Mouse (Mus musculus): Measurements from ENCODE around the gene Sema3c.
"Not testable (repeated sequence)": the region's sequence is repeated elsewhere in the genome, so short reads cannot be mapped to it uniquely, and the experiment has no call there.

Gene Sema3c

DNA sequence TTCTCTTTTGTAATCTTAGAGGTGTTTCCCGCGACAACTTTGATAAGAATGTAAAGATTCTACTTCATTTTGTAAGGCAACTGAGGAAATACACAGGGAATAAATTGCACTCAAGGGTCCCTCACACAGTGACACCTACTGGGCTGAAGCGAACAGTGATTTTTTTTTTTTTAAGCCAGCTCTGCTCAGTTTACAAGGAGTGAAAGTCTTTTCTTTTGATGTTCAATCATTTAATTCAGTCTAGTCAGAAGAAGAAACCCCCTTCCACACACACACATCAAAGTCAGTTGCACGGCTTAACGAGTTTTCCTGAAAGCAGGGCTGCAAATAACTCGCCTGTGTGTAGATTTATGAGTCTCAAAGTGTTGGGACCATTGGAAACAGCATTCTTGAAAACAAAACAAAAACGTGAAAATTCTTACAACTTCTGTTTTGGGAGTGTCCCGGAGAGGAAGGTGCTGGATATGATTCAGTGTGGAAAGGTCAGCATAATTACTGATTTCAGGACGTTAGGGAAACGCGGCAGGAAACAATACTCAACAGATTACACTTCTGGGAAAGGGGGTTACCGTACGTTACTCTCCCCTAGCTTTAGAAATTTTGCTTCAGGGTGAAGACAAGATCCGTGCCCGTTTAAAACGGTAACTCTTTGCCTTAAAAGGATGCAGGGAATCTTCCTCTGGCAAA, at the start of gene Sema3c:
TSS of gene Sema3c (plus strand) at position 588 of the 687 bp plus-strand sequence.
- DNase-seq (ENCODE audit: low read depth, low spot score) = no peak

DNA sequence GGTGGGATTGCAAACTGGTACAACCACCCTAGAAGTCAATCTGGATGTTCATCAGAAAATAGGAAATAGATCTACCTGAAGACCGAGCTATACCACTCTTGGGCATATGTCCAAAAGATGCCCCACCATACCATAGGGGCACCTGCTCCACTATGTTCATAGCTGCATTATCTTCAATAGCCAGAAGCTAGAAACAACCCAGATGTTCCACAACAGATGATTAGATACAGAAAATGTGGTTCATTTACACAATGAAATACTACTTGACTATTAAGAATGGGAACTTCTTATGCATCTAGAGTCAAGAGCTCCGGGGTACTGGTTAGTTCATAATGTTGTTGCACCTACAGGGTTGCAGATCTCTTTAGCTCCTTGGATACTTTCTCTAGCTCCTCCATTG, 42.9 kb upstream of the Sema3c start:
- DNase-seq (ENCODE audit: low read depth, low spot score) = not testable (repeated sequence)

DNA sequence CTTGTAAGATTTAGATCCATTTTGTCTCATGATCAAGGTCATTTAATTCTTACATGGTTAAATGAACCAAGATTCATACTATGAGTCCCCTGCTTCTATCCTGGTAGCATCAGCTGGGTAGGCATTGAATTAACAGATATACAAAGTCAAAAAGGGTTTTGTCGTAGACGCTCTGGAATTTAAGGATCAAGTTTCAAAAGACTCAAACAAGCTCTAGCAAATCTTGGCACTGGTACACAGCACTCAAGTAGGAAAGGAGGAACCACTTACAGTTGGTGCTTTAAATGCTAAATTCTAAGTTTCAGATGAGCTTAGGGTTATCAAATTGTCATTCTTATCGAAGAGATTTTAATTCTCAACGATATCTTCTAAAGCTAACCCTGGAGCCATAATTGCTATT, 30.9 kb upstream of the Sema3c start:
- no peak for DNase-seq (ENCODE audit: low read depth, low spot score)

DNA sequence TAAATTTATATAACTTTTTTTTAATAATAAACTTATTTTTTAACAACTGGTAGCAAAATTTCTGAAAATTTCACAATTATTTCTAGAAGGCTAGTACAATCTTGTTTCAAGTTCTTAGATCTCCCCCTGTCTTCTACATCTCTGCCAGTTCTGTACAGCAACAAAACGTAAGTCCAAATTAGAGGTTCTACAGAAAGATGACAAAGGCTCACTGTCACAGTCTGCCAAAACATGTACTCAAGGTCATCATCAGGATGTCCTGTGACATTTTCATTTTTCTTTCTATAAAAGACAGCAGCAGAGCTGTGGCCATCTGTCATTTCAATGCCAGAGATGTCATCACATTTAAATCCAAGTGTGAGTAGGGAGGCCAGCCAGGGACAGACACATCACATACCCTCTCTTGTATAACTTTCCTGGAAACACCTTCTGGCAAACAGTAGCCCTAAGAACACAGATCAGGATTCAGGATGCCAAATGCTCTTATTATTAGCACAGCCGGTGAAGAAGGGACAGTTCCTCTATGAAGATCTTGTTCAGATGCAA, 29.1 kb upstream of the Sema3c start:
- no peak for DNase-seq (ENCODE audit: low read depth, low spot score)

DNA sequence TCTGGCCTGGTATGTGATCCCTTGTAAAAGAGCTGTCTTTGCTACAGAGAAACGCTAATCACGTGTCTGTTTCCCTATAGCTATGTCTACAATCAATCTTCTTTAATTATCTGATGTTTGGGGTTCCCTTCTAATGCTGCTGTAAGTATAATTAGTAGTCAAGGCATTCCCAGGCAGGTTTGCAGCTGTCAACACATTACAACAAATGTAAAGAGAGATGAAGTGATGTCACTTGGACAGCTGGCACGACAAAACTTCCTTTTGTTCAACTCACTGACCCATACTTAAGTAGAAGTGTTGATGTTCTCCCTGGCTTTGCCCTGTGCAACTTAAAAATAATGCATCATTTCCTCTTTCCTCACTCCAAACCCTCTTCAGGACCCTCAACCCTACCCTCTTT, 22.4 kb upstream of the Sema3c start:
- DNase-seq (ENCODE audit: low read depth, low spot score) = no peak

DNA sequence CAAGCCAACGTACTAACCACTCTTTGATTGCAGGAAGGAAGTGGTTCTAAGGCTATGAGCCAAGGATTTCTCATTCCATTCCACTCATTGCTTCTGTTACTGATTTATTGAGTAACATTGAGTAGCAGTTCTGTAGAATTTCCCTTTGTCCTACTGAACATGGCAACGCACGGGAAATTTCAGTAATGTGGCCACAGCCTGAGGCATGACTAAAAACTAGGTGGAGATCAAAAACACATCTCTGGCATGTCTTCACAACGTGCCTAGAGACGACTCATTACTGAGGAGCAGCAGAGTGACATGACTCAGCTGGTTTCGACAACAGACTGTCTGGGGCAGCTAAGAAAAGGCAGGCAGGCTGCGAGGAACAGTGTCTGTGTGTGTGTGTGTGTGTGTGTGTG, 18.0 kb upstream of the Sema3c start:
- DNase-seq (ENCODE audit: low read depth, low spot score) = no peak

DNA sequence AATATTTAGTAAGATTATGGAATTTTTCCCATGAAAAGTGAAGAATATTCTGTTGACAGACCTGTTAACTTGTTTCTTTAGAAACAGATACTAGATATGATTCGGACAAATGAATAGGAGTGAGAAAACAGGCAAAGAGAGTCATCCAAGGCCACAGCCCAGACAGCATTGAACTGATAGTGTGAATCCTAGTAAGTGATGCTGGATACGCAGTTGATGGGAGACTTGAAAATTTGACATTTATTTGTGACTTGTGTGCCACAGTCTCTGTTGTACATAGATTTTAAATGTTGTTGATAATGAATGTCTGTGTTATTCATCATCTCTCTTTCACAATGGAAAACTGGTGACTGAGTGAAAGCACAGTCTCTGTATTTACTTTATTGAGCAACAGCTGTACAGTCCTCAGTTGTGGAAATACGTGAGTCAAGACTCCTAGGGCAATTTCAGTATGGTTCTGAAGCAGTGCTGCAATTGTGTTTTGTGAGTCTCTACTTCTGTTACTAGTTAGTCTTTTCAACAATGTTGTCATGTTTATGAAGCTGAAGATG, 17.3 kb upstream of the Sema3c start:
- DNase-seq (ENCODE audit: low read depth, low spot score) = no peak

DNA sequence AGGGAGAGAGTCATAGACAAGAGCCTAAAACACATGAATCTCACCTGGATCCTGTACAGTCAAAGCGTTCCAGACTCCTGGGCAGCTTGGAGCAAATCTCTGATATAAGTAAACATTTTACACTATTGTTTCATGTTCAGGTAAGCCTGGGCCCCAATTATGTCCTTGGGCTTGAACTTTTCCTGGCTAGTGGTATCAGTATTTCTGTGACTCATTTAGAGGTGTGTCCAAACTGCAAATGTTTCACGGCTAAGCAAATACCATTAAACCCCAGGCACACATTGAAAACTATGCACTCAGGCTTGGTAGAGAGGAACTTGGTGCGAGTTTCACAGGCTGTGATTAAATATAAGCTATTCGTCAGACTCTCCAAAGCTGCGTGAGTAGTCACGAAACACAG, 2.5 kb upstream of the Sema3c start:
- DNase-seq (ENCODE audit: low read depth, low spot score) = no peak

DNA sequence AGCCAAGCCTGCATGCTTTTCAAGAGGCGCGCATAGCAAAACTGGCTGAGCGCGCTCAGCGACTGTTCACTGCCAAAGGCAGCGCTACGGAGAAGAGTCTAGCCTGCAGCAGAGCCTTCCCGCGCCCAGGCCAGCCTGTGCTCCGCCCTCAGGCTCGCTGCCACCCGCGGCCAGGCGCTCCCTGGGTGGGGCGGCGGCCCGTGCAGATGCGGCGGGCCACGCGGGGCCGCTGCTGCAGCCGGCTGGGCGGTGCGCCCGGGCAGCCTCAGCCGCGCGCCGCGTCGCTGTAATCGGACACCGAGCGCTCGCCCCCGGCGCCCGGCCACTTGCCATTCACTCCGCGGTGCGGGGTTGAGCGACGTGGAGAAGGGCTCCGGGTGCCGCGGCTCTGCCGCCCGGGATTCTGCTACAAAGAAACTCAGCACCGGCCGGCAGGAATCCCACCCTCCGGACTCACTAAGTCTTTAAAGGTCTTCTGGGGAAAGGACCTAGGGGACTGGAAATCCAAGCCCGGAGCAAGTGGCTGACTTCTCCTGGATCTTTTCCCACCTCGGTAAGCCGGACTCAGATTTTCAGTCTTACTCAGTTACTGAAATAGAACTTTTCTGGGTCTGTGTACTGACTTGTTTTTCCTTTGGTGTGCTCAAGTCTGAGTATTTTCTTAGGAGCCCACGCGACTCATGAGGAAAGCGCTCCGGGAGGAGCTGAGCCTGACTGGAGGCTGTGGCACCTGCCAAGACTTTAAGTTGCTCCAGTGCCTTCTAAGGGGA, 517 bp downstream of the Sema3c start:
- DNase-seq (ENCODE audit: low read depth, low spot score) = peak; percentile 25

DNA sequence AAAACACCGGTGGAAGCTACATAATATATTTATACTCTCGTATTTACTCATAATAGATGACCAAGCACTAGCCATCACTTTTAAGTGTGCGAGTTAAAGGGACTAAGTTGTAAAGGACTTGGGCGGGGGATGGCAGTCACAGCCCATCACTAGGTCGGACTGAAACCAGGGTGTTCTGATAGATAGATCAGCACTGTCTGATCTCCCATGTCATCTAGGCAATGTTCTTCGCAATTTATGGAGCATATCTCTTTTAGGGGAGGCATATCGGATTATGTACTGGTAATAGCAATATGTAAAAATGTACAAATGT, 1.1 kb downstream of the Sema3c start:
- DNase-seq (ENCODE audit: low read depth, low spot score) = no peak

DNA sequence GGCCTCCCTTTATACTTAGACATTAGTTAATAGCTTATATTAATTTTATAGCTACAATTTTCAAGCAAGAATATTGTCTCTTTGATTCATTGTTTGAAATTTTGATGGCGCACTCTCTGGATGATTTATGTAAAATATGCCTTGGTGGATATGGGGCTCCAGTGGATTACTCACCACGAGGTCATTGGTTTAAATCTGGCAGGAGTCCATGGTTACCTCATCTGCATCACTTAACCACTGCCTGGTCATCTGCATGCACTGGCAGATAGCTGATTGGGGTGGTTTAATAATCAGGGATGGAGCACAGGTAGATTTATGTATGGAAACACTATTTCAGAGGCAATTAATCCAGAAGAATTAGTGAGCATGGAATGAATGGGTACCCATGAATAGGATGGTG, 2.0 kb downstream of the Sema3c start:
- no peak for DNase-seq (ENCODE audit: low read depth, low spot score)

DNA sequence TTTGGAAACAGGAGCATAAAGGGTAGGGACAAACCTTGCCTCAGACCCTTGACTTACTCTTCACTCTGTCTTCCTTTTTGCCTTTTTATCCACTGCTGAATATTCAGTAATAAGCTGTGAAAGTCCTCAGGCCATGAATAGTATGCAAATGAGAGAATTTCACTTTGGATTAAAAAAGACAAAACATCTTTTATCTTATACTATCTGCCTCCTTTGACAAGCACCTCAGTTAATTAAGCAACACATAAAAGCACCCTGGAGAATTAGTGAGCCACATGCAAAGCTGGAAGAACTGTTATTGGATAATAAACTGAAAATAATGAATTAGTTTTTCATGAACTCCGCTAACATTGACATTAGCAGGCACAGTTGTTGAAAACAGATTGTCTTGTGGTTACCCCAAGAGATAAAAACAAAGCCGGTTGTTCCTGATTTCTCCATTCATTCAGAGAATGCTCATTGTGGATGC, 8.0 kb downstream of the Sema3c start:
- DNase-seq (ENCODE audit: low read depth, low spot score) = no peak

DNA sequence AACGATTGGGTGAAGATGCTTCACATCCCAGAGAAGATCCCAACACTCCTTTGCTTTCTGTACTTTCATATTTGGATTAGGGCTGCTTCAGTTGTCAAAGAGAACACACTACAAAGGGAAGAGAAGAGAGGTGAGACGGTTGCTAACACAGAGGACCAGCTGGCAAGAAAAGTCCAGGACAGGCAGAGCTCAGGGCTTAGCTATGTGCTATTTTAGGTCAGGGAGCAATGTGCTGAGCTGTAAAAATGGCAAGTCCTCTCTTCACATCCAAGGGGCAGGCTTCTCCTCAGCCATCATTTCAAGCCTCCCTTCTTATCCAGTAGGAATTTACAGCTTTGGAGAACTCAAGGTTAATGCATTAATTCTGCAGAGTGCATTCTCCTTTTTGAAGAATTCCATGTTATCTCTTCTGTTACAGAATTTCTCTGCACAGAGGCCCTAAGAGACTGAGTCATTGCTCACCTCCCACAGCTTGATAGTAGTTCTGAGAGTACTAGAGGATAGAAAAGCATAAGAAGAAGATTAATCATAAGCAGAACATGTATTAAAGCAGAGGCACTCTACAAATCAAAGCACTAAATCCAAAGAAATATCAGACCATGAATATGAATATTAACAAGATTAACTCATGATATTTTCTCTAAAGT, 10.3 kb downstream of the Sema3c start:
- no peak for DNase-seq (ENCODE audit: low read depth, low spot score)

DNA sequence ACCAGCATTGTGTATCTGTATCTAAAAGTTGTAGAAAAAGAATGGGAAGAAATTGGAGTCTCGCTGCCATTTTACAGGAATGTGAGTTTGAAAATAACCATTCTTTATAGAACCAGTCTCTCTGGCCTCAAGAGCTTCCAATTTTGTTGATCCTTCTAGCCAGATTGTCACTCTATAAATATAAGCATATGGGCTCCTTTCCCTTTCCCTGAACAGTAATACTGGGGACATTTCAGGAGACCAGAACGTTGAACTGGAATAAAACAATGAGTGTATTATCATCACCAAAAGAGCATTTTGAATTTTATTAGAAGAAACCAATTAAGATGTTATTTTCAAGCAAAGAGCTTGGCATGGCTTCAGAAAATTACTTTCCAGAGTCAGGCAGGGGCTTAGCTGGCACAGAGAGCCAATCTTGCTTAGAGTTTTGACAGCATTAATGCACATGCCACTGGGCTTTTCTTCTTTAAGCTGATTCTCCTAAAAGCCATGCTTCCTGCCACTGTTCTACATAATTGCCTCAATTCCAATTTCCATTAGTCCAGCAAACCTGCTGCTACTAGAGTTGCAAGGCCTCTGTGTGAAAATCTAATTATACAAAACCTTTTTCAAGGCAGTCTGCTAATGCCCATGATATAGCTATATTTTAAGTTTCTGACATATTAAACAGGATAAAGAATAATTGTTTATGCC, 12.6 kb downstream of the Sema3c start:
- no peak for DNase-seq (ENCODE audit: low read depth, low spot score)

DNA sequence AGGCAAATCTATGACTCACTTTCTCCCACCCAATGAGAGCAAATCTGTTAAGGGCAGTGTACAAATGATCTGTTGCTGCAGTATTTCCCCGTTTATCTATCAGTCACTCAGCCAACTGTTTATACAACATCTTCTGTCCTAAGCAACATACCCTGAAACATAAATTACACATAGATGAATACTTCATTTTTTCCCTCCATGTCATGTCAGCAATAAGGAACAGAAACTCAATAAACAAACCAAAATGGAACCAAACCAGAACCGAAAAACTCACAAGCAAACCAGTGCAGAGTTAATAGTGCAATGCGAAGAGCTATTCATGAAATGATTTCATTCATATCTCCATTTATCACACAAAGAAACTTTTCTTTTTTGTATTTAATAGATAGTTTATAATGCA, 17.8 kb downstream of the Sema3c start:
- DNase-seq (ENCODE audit: low read depth, low spot score) = no peak

DNA sequence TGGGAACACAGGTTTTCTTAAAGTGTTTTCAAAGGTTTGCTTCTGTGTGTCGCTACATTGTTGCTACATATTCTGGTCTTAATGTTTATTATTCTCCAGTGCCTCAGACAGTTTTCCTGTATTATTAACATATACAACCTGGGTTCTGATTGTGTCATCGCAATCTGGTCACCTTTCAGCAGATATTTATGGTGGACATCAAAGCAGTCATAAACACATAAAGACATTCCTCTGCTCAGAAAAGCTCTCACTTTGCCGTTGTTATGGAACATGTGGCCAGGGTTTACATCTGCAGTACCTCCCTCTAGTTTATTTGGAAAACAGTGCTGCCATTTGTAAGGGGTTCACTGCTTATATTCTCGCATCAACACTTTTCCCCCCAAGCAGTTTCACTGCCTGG, 27.6 kb downstream of the Sema3c start:
- no peak for DNase-seq (ENCODE audit: low read depth, low spot score)

DNA sequence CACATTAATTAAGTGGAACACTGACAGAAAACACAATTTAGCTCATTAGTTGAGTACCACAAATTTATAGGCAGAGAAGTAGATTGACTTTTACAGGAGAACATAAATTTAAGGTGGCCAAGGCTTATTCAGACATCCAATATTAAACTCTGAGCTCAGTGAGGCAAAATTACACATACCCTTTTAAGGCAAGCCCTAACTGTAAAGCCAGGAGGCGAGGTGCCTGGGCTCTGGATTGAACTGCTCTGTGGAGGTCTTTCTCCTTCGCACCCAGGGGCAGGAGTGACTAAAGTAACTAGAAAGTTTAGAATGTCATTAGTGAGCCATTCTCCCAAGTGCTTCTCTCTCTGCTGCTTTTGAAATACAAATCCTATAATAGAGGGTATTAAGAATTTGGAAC, 46.5 kb downstream of the Sema3c start:
- DNase-seq (ENCODE audit: low read depth, low spot score) = no peak

DNA sequence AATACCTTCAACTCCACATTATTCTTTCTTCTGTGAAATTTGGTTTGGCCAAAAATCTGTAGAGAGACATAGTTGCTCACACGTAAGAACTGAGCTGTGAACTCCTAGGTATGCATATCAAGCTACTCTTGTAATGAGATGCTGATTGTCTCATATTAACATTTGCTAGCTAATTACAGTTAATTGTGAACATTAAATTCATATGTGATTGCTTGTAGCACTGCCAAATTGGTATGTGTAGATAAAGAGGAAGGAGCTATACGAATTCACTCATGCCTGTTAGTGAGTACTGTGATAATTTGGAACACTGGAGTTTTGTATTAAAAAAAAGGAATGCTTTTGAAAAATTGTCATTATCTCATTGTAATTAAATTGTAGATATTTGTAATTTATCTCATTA, 48.5 kb downstream of the Sema3c start:
- no peak for DNase-seq (ENCODE audit: low read depth, low spot score)

DNA sequence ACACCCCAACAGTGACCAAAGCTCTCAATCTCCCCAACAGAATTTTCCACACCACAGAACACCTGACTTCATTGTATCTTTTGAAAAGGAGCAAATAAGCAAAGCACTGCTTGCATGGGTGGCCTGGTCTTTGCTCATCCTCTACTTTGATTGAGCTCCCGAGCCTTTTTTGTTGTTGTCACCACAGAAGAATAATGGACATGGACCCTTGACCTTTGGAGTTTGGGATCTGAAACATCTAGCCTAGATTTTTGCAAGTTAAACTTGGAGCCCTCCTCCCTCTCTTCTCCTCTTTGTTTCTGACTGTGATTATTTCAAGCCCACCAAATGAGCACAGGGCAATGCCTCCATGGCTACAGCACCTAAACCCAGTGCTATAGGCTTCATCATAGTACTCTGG, 54.5 kb downstream of the Sema3c start:
- no peak for DNase-seq (ENCODE audit: low read depth, low spot score)

DNA sequence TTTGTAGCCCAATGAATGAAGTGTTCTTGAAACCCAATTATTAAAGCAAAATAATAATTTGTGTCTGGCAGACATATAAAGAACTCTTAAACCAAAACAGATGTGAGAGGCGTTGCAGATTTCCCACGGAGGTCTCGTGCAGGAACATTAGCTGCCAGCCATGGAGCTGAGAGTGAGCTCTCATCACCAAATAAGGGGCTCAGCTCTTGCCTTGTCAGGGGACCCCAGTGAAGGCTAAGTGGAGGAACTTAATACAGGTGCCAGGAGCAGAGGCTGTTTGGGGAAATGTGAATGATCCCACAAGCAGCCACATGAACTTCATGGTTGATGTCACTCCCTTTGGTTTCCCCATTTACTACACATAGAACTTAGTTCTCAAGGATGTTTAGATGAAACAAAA, 55.5 kb downstream of the Sema3c start:
- no peak for DNase-seq (ENCODE audit: low read depth, low spot score)

DNA sequence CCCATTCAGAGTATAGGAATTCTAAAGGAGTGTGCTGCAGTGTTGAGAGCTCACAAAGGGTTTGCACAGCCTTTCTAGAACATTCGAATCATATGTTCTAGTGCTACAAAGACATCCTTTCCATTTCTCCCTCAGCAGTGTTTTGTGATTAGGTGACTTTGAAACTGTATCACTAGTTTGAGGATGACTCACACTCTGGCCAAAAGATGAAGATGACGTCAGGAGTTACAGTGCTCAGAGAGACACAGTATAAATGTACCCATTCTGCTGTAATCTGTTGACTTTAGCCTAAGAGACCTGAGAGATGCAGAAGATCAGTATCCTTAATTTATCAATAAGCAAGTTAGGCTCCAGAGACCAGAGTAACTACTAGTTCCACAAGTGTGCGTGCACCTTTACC, 65.4 kb downstream of the Sema3c start:
- no peak for DNase-seq (ENCODE audit: low read depth, low spot score)

Measured in retina, postnatal 7 days (tissue).